Mouse (Mus musculus) spleen, adult 2 months (tissue): Measurements from ENCODE around the gene BC051019. TPM values are rescaled to one million over a fixed set of nuclear protein-coding genes. Genes with fewer than 3 reads are reported as not detected.

Source experiments
- DNase-seq, 2 experiments: peaks; one replicate each; pipeline versions ENCODE4 v3.0.0 to v3.0.0-alpha.2; 2012 to 2021; ENCODE audit warnings: low spot score in 2 of 2, low read depth in 1 of 2
- H3K27ac ChIP-seq: fragments of 200-500 bp; 2 replicates; pipeline ENCODE4 v1.5.1; 2012; ENCODE audit warnings: low read length, inconsistent platforms; ENCODE audit not compliant: insufficient read depth
- H3K27me3 ChIP-seq: fragments of 200-500 bp; 2 replicates; pipeline ENCODE4 v1.6.1; 2012; ENCODE audit warnings: mild to moderate bottlenecking, moderate library complexity, low read length, inconsistent platforms; ENCODE audit not compliant: control insufficient read depth, insufficient read depth
- H3K36me3 ChIP-seq: fragments of 200-500 bp; 2 replicates; pipeline ENCODE4 v1.6.1; 2012; ENCODE audit warnings: mild to moderate bottlenecking, low read length, inconsistent platforms; ENCODE audit not compliant: control insufficient read depth, insufficient read depth
- H3K4me1 ChIP-seq: fragments of 200-500 bp; 2 replicates; pipeline ENCODE4 v1.6.1; 2011; ENCODE audit warnings: inconsistent platforms; ENCODE audit not compliant: control insufficient read depth, insufficient read depth, insufficient read length
- H3K4me3 ChIP-seq: fragments of 200-500 bp; 2 replicates; pipeline ENCODE4 v1.5.1; 2011; ENCODE audit warnings: mild to moderate bottlenecking, inconsistent platforms; ENCODE audit not compliant: insufficient read depth, insufficient read length; ENCODE audit errors: extremely low read depth
- CTCF ChIP-seq: fragments of 200-500 bp; IDR thresholded peaks from 2 replicates; pipeline ENCODE4 v1.5.1; 2011; ENCODE audit warnings: mild to moderate bottlenecking, inconsistent platforms; ENCODE audit not compliant: insufficient read depth, insufficient read length, insufficient replicate concordance; ENCODE audit errors: extremely low read depth
- POLR2A ChIP-seq: fragments of 200-500 bp; IDR thresholded peaks from 2 replicates; pipeline ENCODE4 v1.6.1; 2011; ENCODE audit warnings: low read depth, low read length, inconsistent platforms
- WGBS: fragments of 180-500 bp; shearing (Covaris S2); methylation state at CpG from one replicate; pipeline ENCODE4 v1.1.7; 2018; 5-methylcytosine and 5-hydroxymethylcytosine counted together
- polyA plus RNA-seq: library from polyadenylated mRNA; depleted of rRNA; stranded (reverse); fragments of >200 nt; gene quantifications from 2 replicates; pipeline ENCODE4 v1.2.3, GENCODE M21; 2012

The BC051019 gene
- polyA plus RNA-seq, 1 experiment: 0.15 TPM

DNA sequence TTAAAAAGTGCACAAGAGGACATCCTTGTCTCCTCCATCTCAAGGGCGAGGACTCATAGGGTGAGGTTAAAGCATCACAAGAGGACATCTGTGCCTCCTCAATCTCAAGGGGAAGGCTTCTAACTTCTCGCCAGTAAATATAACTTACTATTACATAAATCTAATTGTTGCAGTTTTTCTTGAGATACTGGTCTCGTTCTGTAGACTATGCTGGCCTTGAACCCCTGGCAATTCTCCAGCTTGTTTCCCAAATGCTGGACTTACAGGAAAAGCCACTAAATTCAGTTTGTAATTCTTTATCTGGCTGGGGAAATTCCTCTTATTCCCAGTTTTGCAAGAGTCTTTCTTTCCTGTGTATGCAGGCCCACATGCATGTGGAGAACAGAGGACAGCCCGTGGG is 11.2 kb upstream of the BC051019 start:
- H3K4me3 ChIP-seq: no peak overlapping the region
- no peaks in the 10 kb centered on the region for H3K4me1 ChIP-seq
- no peak for DNase-seq
- H3K36me3 ChIP-seq: peaks cover 23% of the 10 kb centered on the region
- WGBS: 90% methylated on average over 4 of the region's 4 CpGs
- no peak overlapping the region for H3K27ac ChIP-seq
- TF ChIP-seq CTCF (no peak), POLR2A (no peak)
- no peaks in the 10 kb centered on the region for H3K27me3 ChIP-seq

- H3K27ac ChIP-seq: no peak within 1 kb of the TSS
- TF ChIP-seq CTCF (no peak), POLR2A (no peak)
Observed at GRCm38 (mm10) chr7:109731626-109732025, 8.0 kb upstream of the BC051019 start, which contains the start of gene Ascl3. Gene Ascl3 (minus strand): TSS chr7:109731726.

GRCm38 (mm10) chr7:109723114-109723513 is 536 bp downstream of the BC051019 start:
- WGBS: 92% methylated on average over 8 of the region's 8 CpGs
- no peak for TF ChIP-seq CTCF
- TF ChIP-seq POLR2A: no peak
- Histone ChIP-seq H3K4me3 (no peak overlapping the region), H3K27me3 (no peaks in the 10 kb centered on the region), H3K27ac (no peak overlapping the region), H3K4me1 (peaks cover 4% of the 10 kb centered on the region; the same call in 1 of the 2 replicates), H3K36me3 (no peaks in the 10 kb centered on the region)
- no peak for DNase-seq

More at GRCm38 (mm10) chr7:109731626-109732025, 8.0 kb upstream of the BC051019 start, which contains the start of gene Ascl3:
- Histone ChIP-seq H3K27me3 (no peaks in the 10 kb centered on the region), H3K4me1 (no peaks in the 10 kb centered on the region), H3K36me3 (peaks cover 12% of the 10 kb centered on the region), H3K4me3 (no peak within 1 kb of the TSS)
- WGBS: 93% methylated on average over 5 of the region's 5 CpGs
- DNase-seq: no peak

GRCm38 (mm10) chr7:109722618-109723017 is 1.0 kb downstream of the BC051019 start:
- TF ChIP-seq CTCF (no peak), POLR2A (no peak)
- Histone ChIP-seq H3K27ac (no peak overlapping the region), H3K27me3 (no peaks in the 10 kb centered on the region), H3K4me3 (no peak overlapping the region), H3K36me3 (no peaks in the 10 kb centered on the region), H3K4me1 (peaks cover 4% of the 10 kb centered on the region; the same call in 1 of the 2 replicates)
- no peak for DNase-seq
- 93% methylated on average over 2 of the region's 2 CpGs for WGBS

DNA sequence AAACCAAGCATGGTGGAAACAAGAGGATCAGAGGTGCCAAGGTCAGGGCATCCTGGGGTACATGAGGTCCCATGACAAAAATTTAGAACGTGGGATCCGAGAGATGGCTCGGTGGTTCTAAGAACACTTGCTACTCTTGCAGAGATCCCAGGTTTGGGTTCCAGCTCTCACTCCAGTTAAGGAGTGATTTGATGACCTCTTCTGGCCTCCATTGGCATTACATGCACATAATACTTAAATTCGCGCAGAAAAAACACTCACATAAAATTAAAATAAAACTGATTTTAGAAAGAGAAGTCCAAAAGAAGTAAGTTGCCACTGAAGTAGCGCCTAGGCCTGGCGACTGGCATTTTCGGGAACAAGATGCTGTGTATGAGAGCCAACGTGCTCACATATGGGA is 4.4 kb downstream of the BC051019 start:
- TF ChIP-seq POLR2A (no peak), CTCF (no peak)
- Histone ChIP-seq H3K27ac (no peak overlapping the region), H3K4me1 (no peaks in the 10 kb centered on the region), H3K4me3 (no peak overlapping the region), H3K36me3 (no peaks in the 10 kb centered on the region), H3K27me3 (no peaks in the 10 kb centered on the region)
- 59% methylated on average over 9 of the region's 9 CpGs for WGBS
- DNase-seq: no peak

DNA sequence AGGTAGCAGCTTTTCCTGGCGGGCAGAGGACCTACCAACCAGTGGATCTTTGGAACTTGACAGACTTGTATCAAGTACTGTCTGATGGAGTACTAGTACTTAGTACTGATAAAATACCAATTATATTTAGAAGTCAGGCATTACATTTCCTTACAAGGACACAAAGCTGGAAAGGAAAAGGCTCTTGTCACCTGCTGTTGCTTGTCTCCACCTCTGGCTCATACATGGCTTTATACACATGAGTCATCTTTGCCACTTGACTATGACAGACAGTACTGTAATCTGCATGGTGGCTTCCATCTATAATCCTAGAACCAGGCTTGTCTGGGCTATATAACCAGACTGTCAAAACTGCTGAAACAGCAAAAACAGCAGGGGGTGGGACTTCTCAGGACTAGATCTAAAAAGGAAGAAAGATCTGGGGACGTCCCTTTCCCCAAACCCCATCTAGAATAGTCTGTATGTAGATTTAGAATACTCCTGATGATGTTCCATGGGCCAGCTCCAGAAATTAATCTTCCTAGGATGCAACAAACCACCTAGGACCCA is 10.1 kb downstream of the BC051019 start:
- 88% methylated on average over 2 of the region's 2 CpGs for whole genome bisulfite sequencing
- no peak overlapping the region for H3K27ac ChIP-seq
- H3K4me3 ChIP-seq: no peak overlapping the region
- peaks cover 13% of the 10 kb centered on the region for H3K36me3 ChIP-seq
- TF ChIP-seq POLR2A (no peak), CTCF (no peak)
- H3K4me1 ChIP-seq: no peaks in the 10 kb centered on the region
- no peak for DNase-seq
- H3K27me3 ChIP-seq: no peaks in the 10 kb centered on the region

- no peak for TF ChIP-seq POLR2A
- no peak for TF ChIP-seq CTCF
- no peaks in the 10 kb centered on the region for H3K27me3 ChIP-seq
- 96% methylated on average over 7 of the region's 7 CpGs for WGBS
- H3K27ac ChIP-seq: no peak overlapping the region
- no peaks in the 10 kb centered on the region for H3K4me1 ChIP-seq
- H3K36me3 ChIP-seq: peaks cover 13% of the 10 kb centered on the region
- H3K4me3 ChIP-seq: no peak overlapping the region
- no peak for DNase-seq
Observed at GRCm38 (mm10) chr7:109712198-109712597, 11.5 kb downstream of the BC051019 start.
